Mouse (Mus musculus): ENCODE measurements around the gene Vps8. TPM values are rescaled to one million over a fixed set of nuclear protein-coding genes. Genes with fewer than 3 reads are reported as not detected.

The Vps8 gene
- polyA plus RNA-seq, 1 experiment from 2014 or later, result 25.4 TPM

GRCm38 (mm10) chr16:21498984-21499383 is 76.1 kb downstream of the Vps8 start:
- H3K27ac ChIP-seq (ENCODE audit: low read length), result peak overlapping the region; percentile 95
- H3K9me3 ChIP-seq (replicated peaks; ENCODE audit: control insufficient read depth, low read length), result no peaks in the 10 kb centered on the region

GRCm38 (mm10) chr16:21499656-21500055 is 76.7 kb downstream of the Vps8 start:
- H3K27ac ChIP-seq (ENCODE audit: low read length), result peak overlapping the region; percentile 95
- 46% methylated on average over 7 of the region's 7 CpGs for WGBS
- H3K9ac ChIP-seq (ENCODE audit: low read length), result peak overlapping the region; percentile 62
- H3K9me3 ChIP-seq (replicated peaks; ENCODE audit: control insufficient read depth, low read length), result no peaks in the 10 kb centered on the region
- no peaks in the 10 kb centered on the region for H3K27me3 ChIP-seq (ENCODE audit: control insufficient read depth, insufficient read depth, low read length)
- H3K4me3 ChIP-seq (ENCODE audit: low read length), result no peak overlapping the region
- peaks cover 6% of the 10 kb centered on the region for H3K36me3 ChIP-seq (ENCODE audit: control insufficient read depth, insufficient read depth)
- no peak for ATAC-seq (replicated peaks; ENCODE audit: extremely low read depth, insufficient read depth, low FRiP score)
- peak overlapping the region; percentile 57; the same call in 1 of the 2 replicates for H3K4me2 ChIP-seq (ENCODE audit: low read depth, low read length)
- peaks cover 20% of the 10 kb centered on the region for H3K4me1 ChIP-seq (ENCODE audit: control insufficient read depth, insufficient read depth, low read length)

More at GRCm38 (mm10) chr16:21498984-21499383, 76.1 kb downstream of the Vps8 start:
- peak; percentile 84 for ATAC-seq (replicated peaks; ENCODE audit: extremely low read depth, insufficient read depth, low FRiP score)
- WGBS, result 13% methylated on average over 4 of the region's 4 CpGs
- H3K27me3 ChIP-seq (ENCODE audit: control insufficient read depth, insufficient read depth, low read length), result no peaks in the 10 kb centered on the region
- peak overlapping the region; percentile 62 for H3K9ac ChIP-seq (ENCODE audit: low read length)
- H3K4me3 ChIP-seq (ENCODE audit: low read length), result no peak overlapping the region
- H3K4me2 ChIP-seq (ENCODE audit: low read depth, low read length), result peak overlapping the region; percentile 57
- peaks cover 20% of the 10 kb centered on the region for H3K4me1 ChIP-seq (ENCODE audit: control insufficient read depth, insufficient read depth, low read length)
- peaks cover 6% of the 10 kb centered on the region for H3K36me3 ChIP-seq (ENCODE audit: control insufficient read depth, insufficient read depth)

- Histone ChIP-seq H3K4me2 (ENCODE audit: low read depth, low read length) (no peak overlapping the region), H3K9me3 (replicated peaks; ENCODE audit: control insufficient read depth, low read length) (no peaks in the 10 kb centered on the region), H3K4me1 (ENCODE audit: control insufficient read depth, insufficient read depth, low read length) (peaks cover 8% of the 10 kb centered on the region; the same call in 1 of the 2 replicates), H3K9ac (ENCODE audit: low read length) (no peak overlapping the region), H3K4me3 (ENCODE audit: low read length) (no peak overlapping the region), H3K36me3 (ENCODE audit: control insufficient read depth, insufficient read depth) (peaks cover 2% of the 10 kb centered on the region; the same call in 1 of the 2 replicates), H3K27me3 (ENCODE audit: control insufficient read depth, insufficient read depth, low read length) (no peaks in the 10 kb centered on the region), H3K27ac (ENCODE audit: low read length) (no peak overlapping the region)
- ATAC-seq (replicated peaks; ENCODE audit: extremely low read depth, insufficient read depth, low FRiP score), result no peak
- WGBS, result 65% methylated on average over 9 of the region's 9 CpGs
Observed at GRCm38 (mm10) chr16:21518833-21519232, 95.9 kb downstream of the Vps8 start.

DNA sequence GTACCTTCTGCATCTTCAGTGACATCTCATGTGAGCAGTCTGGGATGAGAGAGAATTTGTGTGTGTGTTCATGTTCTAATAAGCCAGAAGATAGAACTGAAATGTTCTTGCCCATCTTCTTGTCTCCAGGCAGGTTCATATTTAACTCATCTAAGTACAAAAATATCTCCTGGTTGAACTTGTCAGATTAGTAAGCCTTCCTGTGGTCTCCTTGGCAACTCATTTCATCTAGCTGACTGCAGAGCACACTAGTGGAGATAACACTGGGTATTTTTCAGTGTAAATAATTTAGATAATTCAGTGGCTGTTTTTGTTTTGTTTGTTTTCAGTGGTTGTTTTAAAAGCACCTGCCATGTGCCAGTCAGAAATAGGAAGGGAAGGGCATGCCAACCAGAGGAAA is 96.9 kb downstream of the Vps8 start:
- Histone ChIP-seq H3K4me3 (ENCODE audit: low read length) (no peak overlapping the region), H3K9ac (ENCODE audit: low read length) (no peak overlapping the region), H3K4me2 (ENCODE audit: low read depth, low read length) (no peak overlapping the region), H3K36me3 (ENCODE audit: control insufficient read depth, insufficient read depth) (peaks cover 2% of the 10 kb centered on the region; the same call in 1 of the 2 replicates), H3K4me1 (ENCODE audit: control insufficient read depth, insufficient read depth, low read length) (peaks cover 11% of the 10 kb centered on the region; the same call in 1 of the 2 replicates), H3K27ac (ENCODE audit: low read length) (no peak overlapping the region; the same call in 1 of the 2 replicates), H3K9me3 (replicated peaks; ENCODE audit: control insufficient read depth, low read length) (no peaks in the 10 kb centered on the region), H3K27me3 (ENCODE audit: control insufficient read depth, insufficient read depth, low read length) (no peaks in the 10 kb centered on the region)
- ATAC-seq (replicated peaks; ENCODE audit: extremely low read depth, insufficient read depth, low FRiP score), result no peak

GRCm38 (mm10) chr16:21523738-21524137 is 100.8 kb downstream of the Vps8 start:
- H3K4me2 ChIP-seq (ENCODE audit: low read depth, low read length), result no peak overlapping the region
- H3K27me3 ChIP-seq (ENCODE audit: control insufficient read depth, insufficient read depth, low read length), result no peaks in the 10 kb centered on the region
- H3K9me3 ChIP-seq (replicated peaks; ENCODE audit: control insufficient read depth, low read length), result no peaks in the 10 kb centered on the region
- ATAC-seq (replicated peaks; ENCODE audit: extremely low read depth, insufficient read depth, low FRiP score), result no peak
- no peak overlapping the region for H3K4me3 ChIP-seq (ENCODE audit: low read length)
- peaks cover 4% of the 10 kb centered on the region for H3K36me3 ChIP-seq (ENCODE audit: control insufficient read depth, insufficient read depth)
- H3K4me1 ChIP-seq (ENCODE audit: control insufficient read depth, insufficient read depth, low read length), result peaks cover 19% of the 10 kb centered on the region
- H3K27ac ChIP-seq (ENCODE audit: low read length), result no peak overlapping the region
- 70% methylated on average over 4 of the region's 4 CpGs for WGBS
- H3K9ac ChIP-seq (ENCODE audit: low read length), result no peak overlapping the region

DNA sequence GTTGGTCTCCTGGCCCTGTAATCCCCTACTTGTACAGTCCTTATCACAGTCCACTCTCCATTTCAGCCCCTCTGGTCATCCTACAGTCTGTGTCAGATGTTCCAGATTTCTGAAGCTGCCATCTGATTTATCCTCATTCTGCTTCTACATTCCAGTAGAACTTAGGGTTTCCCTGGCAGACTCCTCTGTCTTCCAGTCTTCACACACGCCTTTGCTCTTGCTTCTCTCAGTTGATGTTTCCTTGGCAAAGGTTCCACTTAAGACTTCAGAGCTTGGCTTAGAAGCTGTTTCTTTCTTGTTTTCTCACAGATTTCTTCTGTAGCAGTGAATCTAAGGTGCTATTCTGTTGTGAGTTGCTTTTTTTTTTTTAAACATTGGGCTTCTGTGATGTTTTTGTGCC is 102.5 kb downstream of the Vps8 start:
- Histone ChIP-seq H3K27me3 (ENCODE audit: control insufficient read depth, insufficient read depth, low read length) (no peaks in the 10 kb centered on the region), H3K9me3 (replicated peaks; ENCODE audit: control insufficient read depth, low read length) (no peaks in the 10 kb centered on the region), H3K27ac (ENCODE audit: low read length) (no peak overlapping the region), H3K4me1 (ENCODE audit: control insufficient read depth, insufficient read depth, low read length) (peaks cover 11% of the 10 kb centered on the region), H3K4me2 (ENCODE audit: low read depth, low read length) (no peak overlapping the region), H3K4me3 (ENCODE audit: low read length) (no peak overlapping the region), H3K9ac (ENCODE audit: low read length) (no peak overlapping the region), H3K36me3 (ENCODE audit: control insufficient read depth, insufficient read depth) (peaks cover 4% of the 10 kb centered on the region)
- no peak for ATAC-seq (replicated peaks; ENCODE audit: extremely low read depth, insufficient read depth, low FRiP score)
- 81% methylated on average over 1 of the region's 1 CpGs for WGBS

DNA sequence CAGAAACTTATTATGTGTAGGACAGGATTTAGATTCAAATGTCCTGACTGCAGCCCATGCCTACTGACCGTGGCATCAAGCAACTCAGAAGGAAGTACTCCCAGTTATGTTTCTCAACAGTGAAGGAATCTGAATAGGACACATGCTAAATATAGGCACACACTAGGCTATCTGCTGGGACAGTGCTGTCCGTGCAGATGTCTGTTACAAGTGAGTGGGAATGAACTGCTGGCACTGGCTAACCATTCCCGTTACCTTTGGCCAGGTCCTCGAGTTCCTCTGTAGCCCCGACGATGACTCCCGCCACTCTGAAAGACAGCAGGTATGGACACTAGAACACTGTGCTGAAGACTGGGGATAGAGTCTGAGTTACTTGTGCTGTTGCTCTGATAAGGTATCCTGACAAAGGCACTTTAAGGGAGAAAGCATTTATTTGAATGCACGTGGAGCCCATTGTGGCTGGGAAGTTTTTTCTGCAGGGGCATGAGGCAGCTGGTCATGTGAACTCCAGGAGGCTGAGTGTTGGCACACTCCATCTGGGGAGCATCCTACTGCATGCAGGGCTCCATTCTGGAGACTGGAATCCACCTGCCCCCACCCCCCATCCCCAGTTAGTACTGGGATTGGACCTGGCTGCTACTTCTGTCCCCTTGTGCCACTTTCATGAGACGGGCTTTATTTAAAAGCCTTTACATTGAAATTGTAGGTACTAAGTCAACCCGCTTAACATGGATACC is 104.5 kb downstream of the Vps8 start:
- Histone ChIP-seq H3K9ac (ENCODE audit: low read length) (no peak overlapping the region; the same call in 1 of the 2 replicates), H3K4me1 (ENCODE audit: control insufficient read depth, insufficient read depth, low read length) (peaks cover 11% of the 10 kb centered on the region), H3K9me3 (replicated peaks; ENCODE audit: control insufficient read depth, low read length) (no peaks in the 10 kb centered on the region), H3K4me3 (ENCODE audit: low read length) (no peak overlapping the region), H3K4me2 (ENCODE audit: low read depth, low read length) (peak overlapping the region; percentile 44), H3K36me3 (ENCODE audit: control insufficient read depth, insufficient read depth) (peaks cover 4% of the 10 kb centered on the region), H3K27ac (ENCODE audit: low read length) (peak overlapping the region; percentile 87), H3K27me3 (ENCODE audit: control insufficient read depth, insufficient read depth, low read length) (no peaks in the 10 kb centered on the region)
- WGBS, result 51% methylated on average over 10 of the region's 10 CpGs
- peak; percentile 82 for ATAC-seq (replicated peaks; ENCODE audit: extremely low read depth, insufficient read depth, low FRiP score)

DNA sequence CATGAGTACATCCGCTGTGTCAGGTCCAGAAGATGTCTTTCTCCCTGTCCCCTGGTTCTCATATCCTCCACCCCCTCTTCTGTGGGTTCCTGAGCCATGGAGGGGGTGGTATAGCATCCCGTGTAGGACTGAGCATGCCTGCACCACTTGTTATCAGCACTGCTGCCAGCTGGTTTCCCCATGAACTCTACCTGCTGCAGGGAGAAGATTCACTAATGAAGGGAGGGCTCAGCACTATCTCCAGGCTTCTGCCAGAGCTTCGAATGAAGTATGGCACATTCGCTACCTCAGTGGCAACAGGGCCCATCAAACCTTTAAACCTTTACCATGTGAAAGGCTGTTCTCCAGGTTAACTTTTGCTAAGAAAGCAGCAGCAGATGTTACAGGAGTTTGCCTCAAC is 110.6 kb downstream of the Vps8 start:
- Histone ChIP-seq H3K27me3 (ENCODE audit: control insufficient read depth, insufficient read depth, low read length) (no peaks in the 10 kb centered on the region), H3K4me1 (ENCODE audit: control insufficient read depth, insufficient read depth, low read length) (no peaks in the 10 kb centered on the region; the same call in 1 of the 2 replicates), H3K4me3 (ENCODE audit: low read length) (no peak overlapping the region), H3K27ac (ENCODE audit: low read length) (no peak overlapping the region), H3K9me3 (replicated peaks; ENCODE audit: control insufficient read depth, low read length) (no peaks in the 10 kb centered on the region), H3K4me2 (ENCODE audit: low read depth, low read length) (no peak overlapping the region), H3K36me3 (ENCODE audit: control insufficient read depth, insufficient read depth) (peaks cover 4% of the 10 kb centered on the region; the same call in 1 of the 2 replicates), H3K9ac (ENCODE audit: low read length) (no peak overlapping the region)
- no peak for ATAC-seq (replicated peaks; ENCODE audit: extremely low read depth, insufficient read depth, low FRiP score)
- 75% methylated on average over 4 of the region's 4 CpGs for WGBS

DNA sequence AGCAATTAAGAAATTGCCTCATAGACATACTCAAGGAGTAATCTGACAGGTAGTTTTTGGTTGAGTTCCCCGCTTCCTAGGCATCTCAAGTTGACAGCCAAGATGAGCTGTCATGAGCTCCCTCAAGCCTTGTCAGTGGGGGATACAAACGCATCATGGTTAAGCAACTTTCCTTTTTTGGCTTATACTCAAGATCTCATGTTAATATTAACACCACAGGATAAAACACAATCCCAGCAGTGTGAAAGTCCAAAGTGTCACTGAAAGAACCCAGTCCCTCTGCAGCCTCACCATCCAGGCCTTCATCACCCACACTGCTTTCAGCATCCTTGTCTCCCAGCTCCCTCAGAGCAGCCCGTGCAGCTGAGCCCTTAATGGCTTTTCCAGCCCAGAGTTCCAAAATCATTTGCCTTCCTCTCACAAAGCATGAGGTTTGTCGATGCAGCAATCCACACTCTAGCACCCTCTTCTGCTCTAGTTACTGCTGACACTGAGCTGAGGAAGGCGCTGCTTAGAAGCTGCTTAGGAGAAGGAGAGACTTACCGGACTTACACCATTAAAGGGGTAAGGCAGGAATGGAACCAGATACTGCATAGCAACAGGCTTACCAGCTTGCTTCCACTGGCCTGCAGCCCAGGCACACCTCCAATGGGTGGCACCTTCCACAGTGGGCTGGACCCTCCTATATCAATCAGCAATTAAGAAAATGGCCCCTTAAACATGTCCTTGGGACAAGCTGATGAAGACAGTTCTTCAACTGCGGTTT is 113.5 kb downstream of the Vps8 start:
- H3K27me3 ChIP-seq (ENCODE audit: control insufficient read depth, insufficient read depth, low read length), result no peaks in the 10 kb centered on the region
- WGBS, result 59% methylated on average over 7 of the region's 7 CpGs
- no peak overlapping the region for H3K9ac ChIP-seq (ENCODE audit: low read length)
- no peaks in the 10 kb centered on the region; the same call in 1 of the 2 replicates for H3K4me1 ChIP-seq (ENCODE audit: control insufficient read depth, insufficient read depth, low read length)
- H3K36me3 ChIP-seq (ENCODE audit: control insufficient read depth, insufficient read depth), result peaks cover 4% of the 10 kb centered on the region; the same call in 1 of the 2 replicates
- no peak for ATAC-seq (replicated peaks; ENCODE audit: extremely low read depth, insufficient read depth, low FRiP score)
- H3K4me2 ChIP-seq (ENCODE audit: low read depth, low read length), result no peak overlapping the region
- no peak overlapping the region for H3K27ac ChIP-seq (ENCODE audit: low read length)
- no peak overlapping the region for H3K4me3 ChIP-seq (ENCODE audit: low read length)
- no peaks in the 10 kb centered on the region for H3K9me3 ChIP-seq (replicated peaks; ENCODE audit: control insufficient read depth, low read length)

All from heart, embryonic 16.5 days (tissue).